Mouse (Mus musculus): ENCODE results near the gene Vrk1. TPM values are rescaled to one million over a fixed set of nuclear protein-coding genes. Genes with fewer than 3 reads are reported as not detected.
A peak's percentile ranks its signal among the peaks of the same experiment; 100 is the strongest.

Vrk1 gene
- 120 and 128 TPM in 2 replicates for total RNA-seq (2017)

DNA sequence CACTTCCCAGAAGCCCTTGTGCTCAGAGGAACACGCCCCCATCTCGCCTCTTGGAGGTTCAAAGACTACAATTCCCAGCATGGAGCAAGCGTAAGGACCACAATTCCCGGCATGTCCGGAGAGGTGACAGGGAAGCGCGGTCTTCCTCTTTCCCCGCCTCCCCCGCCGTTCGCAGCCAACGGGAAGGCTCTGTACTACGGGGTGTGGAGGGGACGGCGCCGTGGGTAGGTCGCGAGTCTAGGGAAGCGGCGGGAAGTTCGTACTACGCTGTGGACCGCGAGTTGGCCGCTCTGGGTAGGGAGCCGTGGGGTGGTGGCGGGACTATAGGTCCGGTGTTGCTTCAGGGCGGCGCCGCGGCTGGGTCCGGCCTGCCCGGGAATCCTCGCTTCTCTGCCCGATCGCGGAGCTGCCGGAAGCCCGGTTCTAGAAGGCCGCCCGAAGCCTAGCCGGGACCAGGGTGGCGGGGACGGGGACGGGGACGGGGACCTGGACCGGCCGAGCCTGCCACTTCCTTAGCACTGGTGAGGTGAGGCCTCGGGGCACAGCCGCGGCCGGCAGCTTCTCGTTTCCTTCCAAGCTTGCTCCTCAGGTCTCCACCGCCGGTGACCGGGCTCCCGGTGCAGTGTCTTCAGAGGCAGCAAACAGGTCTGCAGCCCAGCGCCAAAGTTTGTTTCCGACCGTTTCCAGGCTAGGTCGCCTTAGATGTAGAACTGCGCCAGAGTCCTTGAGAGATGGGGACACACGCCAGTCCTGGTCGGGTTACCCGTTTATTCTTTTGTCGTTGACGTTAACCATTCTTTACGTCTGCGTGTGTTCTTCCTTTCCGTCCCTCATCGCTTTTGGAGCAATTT is at the start of gene Vrk1:
TSS of gene Vrk1 (plus strand) at position 164 of the 851 bp plus-strand sequence.
- peak; percentile 96 for ATAC-seq (ENCODE audit: extremely low read depth, insufficient number of reproducible peaks, low FRiP score, poor library complexity, severe bottlenecking)

DNA sequence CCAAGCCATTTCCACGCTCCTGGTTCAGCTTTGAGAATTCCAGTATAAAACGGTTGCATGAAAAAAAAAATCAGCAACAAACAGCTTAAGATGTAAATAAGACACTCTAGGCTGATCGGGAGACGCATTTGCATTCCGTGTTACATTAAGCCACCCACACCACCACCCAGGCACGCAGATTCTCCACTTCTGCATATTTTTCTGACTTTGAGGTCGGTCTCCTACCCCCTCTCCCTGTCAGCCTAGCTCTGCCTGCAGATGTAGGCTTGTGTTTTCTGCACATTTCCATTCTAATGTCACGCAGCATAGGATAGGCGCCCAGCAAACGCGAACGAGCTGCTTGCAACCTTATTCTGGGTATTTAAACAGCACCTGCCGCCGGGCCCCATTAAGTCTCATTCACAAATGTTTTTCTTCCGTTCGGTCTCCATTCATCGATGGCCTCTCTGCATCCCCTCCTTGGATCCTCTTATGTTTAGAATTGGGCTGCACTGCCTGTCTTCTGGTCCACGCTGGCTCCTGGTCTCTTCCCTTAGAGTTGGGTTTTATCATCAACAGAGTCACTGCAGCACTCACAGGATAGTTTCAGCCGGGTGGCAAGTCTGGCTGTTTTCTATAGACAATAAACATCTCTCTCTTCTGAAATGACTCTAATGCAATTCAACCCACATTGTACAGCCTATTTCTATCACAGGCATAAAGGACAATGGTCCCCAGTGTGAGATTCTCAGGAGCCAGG is 49.3 kb upstream of the Vrk1 start:
- no peak for ATAC-seq (ENCODE audit: extremely low read depth, insufficient number of reproducible peaks, low FRiP score, poor library complexity, severe bottlenecking)

DNA sequence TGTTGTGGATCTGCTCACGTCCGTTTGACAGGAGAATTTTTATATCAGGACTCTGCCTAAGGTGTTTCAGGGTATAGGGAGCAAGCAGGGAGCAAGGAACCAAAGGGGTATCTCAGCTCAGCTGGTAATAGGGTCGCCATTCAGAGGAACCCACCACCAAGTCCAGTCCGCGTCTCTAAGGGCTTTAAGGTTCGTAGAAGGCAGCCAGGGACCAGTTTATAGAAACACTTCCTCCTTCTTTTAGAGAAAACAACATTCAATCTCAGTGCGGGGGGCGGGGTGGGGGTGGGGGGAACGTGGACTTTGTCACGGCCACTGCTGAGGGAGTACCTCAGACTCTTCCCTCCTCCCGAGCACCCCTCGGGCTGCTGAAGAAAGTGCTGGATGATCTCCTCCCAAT is 48.4 kb upstream of the Vrk1 start:
- ATAC-seq (ENCODE audit: extremely low read depth, insufficient number of reproducible peaks, low FRiP score, poor library complexity, severe bottlenecking), result no peak

DNA sequence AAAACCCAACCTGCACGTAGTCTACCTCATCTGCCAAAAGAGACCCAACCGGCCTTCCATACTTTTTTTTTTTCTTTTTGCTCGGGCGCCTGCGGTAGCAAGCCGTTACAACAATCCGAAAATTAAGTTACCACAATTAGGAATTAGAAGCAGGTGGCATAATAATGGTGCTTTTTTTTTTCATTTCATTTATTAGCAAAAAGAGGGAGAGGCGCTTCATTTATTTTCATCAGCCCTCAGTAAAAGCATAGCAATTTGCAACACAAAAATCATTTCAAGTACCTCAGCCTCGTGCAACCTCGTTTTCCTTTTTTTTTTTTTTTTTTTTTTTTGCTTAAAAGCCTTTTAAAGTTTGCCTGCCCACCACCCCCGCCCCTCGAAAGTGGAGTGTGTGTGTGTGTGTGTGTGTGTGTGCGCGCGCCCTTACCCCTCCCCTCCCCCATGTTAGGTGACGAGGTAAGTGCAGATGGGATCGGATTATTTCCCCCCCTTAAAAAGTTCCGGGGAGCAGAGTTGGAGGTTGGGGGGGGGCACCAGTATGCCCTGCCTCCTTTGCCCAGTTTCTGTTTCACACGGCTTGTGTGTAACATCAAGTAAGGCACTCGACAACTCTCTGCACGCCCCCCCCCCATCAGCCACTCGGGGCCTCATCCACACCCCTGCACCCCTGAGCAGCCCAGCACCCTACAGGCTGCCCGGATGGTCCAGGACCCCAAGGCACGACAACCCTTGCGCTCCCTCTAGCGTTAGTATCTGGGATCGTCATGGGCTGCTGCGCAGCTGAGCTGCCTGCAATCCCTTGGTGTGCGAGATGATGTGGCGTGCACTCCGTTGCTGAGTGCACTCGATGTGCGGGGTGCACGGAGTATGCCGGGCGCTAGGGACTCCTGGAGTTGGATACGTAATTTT is 47.7 kb upstream of the Vrk1 start:
- ATAC-seq (ENCODE audit: extremely low read depth, insufficient number of reproducible peaks, low FRiP score, poor library complexity, severe bottlenecking), result peak; percentile 85

DNA sequence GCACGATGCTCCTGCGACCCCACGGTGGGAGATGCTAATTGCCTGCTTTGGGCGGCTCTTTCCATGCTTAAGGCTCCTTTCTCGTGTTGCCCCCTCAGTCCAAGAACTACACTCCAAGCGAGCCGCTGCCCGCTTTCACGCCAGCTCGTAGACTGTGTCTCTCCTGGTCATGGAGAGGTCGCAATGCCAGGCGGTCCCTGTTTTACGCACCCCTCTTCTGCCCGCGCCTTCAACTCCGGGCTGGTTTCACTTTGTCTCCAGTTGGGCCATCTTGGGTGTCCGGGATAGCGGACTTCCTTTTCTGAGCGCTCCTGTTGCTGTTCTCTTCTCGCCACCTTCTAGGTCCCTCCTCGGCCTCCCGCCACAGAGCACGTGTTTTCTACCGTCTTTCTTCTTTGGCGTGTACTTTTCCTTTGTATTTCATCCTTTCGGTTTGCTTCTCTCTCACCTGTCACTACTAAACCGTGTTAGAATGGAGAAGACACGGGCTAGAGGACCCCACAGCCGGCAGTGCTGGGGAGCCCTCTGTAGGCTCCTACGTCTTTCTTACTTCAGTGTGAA is 46.9 kb upstream of the Vrk1 start:
- ATAC-seq (ENCODE audit: extremely low read depth, insufficient number of reproducible peaks, low FRiP score, poor library complexity, severe bottlenecking), result no peak

DNA sequence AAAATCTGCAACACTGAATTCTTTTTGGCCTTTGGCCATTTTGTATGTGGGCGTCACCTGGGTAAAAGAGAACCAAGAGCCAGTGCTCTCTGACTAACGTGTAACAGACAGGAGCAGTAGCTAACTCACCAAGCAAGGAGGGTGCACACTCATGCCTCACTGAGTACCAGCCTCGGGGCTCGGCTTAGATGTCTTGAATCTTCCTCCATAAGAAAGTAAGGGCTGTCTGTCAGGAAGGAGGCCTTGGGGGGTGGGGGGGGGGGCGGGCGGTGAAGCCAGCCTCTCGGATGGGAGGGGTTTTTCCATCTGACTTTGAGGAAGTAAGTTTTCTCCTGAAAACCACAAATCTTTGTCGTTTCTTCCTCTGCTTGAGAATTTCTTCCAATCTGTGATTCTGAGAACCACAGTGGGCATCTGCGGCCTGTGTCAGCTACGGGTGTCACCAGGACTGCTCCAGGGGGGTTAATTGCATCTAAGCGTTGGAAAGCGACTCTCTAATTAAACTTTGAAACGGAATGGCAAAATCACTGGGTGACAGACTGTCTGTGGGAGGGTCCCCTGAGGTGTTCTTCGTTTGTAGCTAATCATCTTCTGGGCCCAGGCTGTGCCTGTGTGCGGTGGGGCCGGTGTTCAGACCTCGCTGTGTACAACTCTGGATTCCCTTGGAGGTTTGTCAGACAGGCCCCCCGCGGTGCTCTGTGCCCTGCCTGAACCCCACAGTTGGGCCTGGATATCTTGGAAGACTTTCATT is 43.0 kb upstream of the Vrk1 start:
- no peak for ATAC-seq (ENCODE audit: extremely low read depth, insufficient number of reproducible peaks, low FRiP score, poor library complexity, severe bottlenecking)

DNA sequence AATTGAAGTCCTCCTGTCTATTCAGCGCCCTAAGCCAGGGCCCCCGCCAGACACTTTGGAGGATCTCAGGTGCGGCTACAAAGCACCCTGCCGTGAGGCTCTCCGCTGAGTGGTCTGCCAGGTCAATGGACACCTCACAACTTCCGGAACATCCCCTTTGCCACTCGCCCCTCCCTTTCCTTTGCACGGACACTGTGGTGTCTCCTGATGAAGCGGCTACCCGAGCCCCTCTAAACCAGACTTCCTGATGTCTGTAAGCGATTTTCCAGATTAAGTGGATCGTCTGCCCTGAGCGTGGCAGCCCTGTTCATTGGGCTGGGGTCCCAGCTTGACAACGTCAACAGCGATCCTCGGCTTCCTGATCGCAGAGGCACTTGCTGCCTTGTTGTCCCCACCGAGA is 42.2 kb upstream of the Vrk1 start:
- no peak for ATAC-seq (ENCODE audit: extremely low read depth, insufficient number of reproducible peaks, low FRiP score, poor library complexity, severe bottlenecking)

DNA sequence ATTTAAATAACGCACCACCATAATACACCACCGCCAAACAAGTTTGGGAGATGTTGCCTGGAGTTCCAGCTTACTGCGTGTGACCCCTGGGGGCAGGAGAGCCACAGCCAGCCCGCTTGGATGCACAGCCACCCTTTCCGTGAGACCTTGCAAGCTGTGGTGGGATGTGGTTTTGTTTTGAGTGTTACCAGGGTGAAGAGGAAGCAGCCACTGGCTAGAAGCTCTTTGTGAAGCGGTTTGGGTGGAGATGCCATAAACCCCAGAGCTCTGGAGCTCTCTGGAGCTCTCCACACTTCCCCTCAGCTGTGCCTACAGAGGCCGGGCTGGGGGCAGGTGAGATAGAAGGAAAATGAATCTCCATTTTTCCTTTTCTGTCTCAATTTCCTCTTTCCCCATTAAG is 38.8 kb upstream of the Vrk1 start:
- ATAC-seq (ENCODE audit: extremely low read depth, insufficient number of reproducible peaks, low FRiP score, poor library complexity, severe bottlenecking), result no peak

DNA sequence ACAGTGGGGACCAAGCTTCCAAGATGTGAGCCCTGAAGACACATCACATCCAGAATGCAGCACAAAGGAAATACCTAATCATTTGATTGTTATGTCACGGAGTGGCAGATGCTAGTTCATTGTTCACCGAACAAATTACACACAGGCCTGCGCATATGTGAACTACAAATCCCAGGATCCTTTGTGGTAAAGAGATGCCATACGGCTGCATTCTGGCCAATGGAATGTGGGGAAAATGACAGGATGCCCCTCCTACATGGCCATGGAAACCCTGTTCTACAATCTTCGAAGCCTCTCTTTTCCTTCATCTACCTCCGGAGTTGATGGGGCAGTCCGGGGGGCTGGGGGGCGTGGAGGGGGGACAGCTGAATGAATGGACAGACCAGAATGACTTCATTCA is 37.4 kb upstream of the Vrk1 start:
- no peak for ATAC-seq (ENCODE audit: extremely low read depth, insufficient number of reproducible peaks, low FRiP score, poor library complexity, severe bottlenecking)

DNA sequence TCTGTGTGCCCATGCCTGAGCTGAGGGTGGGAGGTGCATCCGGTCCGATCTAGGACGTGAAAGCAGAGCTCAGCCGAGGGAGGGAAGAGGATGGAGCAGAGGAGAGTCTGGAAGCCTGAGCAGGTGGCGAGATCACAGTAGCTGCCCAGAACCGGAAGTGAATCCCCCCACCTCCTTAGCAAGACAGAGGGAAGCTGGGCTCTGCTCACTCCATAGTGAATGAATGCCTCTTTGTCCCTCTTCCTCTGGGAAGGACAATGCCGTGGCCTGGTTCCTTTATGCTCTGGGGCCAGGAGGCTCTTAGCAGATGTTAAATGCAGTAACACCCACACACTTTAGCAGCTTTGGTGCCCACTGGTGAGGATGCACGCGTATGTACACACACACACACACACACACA is 36.3 kb upstream of the Vrk1 start:
- ATAC-seq (ENCODE audit: extremely low read depth, insufficient number of reproducible peaks, low FRiP score, poor library complexity, severe bottlenecking), result no peak

DNA sequence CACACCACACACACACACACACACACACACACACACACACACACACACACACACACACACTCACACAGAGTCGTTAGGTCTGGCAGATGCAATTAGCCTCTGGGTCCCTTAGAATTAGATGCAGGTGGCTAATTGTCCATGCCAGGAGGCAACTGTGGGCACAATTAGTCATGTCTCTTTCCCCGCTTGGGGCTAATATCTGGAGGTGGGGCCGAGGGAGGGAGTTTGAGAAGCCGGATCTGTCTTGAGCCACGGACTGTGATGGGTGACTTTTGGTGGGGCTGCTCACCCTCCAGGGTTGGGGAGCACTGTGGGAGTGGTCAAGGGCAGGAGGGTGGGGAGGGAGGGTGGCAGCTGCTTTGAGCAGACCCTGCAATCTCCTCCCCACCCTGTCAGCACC is 35.9 kb upstream of the Vrk1 start:
- ATAC-seq (ENCODE audit: extremely low read depth, insufficient number of reproducible peaks, low FRiP score, poor library complexity, severe bottlenecking), result no peak

DNA sequence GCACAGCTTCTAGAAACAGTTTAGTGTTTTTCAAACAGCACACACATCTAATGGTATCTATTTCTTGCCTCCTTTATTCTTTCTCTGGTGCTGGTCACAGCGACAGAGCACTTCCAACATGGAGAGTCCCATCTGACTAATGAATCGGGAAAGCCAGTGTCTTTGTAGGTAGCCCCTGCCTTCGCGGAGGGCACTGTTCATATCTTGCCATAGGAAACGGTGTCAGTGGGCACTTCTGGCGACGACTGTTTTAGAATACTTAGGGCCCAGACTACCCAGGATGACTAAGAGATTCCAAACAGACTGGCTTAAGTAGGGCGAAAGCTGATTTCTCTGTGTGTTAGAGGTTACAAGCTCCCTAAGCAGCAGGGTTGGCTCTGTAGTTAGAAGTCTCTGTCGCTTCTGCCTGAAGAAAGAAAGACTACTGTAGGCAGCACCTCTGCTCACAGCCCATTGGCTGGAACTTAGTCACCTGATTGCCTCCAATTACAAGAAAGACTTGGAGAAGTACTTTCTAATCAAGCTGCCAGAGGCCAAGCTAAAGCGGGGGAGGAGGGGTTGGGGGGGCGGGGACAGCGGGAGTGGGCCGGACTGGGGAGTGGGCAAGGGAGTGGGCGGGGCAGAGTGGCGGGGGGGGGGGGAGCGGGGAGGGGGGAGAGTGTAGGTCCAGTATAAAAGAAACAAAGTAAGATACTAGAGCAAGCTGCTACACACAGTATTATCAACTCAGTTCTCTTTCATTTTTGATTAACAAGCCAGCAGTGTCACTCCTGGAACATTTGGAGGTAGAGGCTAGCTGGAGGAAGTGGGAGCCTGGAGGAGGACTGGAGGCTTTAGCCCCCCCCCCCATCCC is 28.7 kb upstream of the Vrk1 start:
- ATAC-seq (ENCODE audit: extremely low read depth, insufficient number of reproducible peaks, low FRiP score, poor library complexity, severe bottlenecking), result no peak

DNA sequence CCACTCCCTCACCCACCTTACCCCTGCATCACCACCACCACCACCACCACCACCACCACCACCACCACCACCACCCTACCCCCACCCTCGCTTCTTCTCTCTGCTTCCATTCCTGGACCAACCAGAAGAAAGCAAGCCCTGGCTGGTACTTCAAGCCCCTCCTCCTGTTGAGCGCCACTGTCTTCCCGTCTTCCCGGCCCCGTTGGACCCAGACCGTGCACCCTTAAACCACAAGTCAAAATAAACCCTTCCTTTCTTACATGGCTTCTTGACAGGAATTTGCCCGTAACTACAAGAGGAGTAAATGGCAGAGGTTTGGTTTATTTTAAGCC is 28.1 kb upstream of the Vrk1 start:
- ATAC-seq (ENCODE audit: extremely low read depth, insufficient number of reproducible peaks, low FRiP score, poor library complexity, severe bottlenecking), result no peak

DNA sequence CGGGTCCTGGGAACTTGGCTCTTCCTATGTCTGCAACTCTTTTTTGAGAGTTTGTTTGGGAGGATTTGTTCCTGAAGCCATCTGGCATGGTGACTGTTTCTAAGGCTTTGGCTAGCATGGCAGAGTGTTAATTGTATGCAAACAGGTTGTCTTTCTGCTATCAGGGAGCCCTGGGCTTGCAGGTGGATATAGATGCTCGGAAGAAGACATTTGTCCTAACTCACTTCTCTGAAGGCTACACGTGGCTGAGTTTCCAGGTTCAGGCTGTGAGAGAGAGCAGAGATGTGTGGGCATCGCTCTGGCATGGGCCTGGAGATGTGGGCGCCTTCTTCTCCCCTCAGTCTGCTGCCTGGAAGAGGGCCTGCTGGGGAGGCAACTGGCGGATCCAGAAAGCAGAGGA is 27.4 kb upstream of the Vrk1 start:
- ATAC-seq (ENCODE audit: extremely low read depth, insufficient number of reproducible peaks, low FRiP score, poor library complexity, severe bottlenecking), result no peak

DNA sequence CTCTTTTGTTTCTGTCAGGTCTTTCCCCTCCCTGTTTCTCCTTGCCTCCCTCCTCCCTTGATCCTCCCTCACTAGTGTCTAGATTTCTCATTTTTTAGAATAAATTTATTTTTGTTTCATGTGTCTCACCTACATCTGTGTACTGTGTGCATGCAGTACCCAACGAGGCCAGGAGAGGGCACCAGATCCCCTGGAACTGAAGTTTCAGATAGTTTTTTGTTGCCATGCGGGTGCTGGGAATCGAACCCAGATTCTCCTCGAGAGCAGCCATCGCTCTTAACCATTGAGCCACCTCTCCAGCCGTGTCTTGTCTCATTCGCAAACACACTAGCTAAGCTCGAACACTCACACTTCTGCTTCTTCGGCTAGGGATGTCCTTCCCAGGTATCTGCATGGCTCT is 26.5 kb upstream of the Vrk1 start:
- no peak for ATAC-seq (ENCODE audit: extremely low read depth, insufficient number of reproducible peaks, low FRiP score, poor library complexity, severe bottlenecking)

DNA sequence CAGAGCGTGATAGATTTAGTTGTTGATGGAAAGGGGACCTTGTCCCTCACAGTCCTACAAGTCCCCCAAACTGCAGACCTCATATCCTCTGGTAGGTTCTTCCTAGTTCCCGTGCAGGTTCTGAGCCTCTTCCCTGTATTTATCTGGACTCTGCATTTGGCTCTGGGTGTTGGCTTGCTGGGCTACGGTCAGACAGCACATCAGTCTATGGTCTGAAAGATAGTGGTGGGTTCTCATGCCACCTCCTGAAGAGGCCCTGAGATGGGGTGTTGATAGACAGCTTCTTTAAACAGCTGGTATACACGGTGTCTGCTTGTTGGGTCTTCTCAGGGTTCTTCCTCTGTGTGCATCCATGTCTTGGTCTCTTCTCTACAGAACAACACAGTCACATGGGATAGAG is 21.6 kb upstream of the Vrk1 start:
- ATAC-seq (ENCODE audit: extremely low read depth, insufficient number of reproducible peaks, low FRiP score, poor library complexity, severe bottlenecking), result no peak

DNA sequence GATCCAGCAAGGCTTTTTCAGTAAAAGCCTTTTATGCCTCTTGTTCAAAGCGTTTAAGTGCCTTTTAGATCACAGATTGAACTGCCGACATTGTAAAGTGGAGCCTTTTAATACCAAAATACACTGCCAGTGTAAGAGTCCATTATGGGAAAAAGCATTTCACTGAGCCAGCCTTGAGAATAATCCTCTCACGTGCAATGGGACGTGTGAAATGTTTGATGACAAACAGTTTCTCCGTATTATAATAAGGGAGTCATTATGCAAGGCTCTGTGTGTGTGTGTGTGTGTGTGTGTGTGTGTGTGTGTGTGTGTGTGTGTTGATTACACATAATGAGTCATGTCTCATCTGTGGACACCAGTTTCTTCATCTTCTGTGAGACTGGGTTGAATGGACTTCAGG is 17.3 kb upstream of the Vrk1 start:
- no peak for ATAC-seq (ENCODE audit: extremely low read depth, insufficient number of reproducible peaks, low FRiP score, poor library complexity, severe bottlenecking)

DNA sequence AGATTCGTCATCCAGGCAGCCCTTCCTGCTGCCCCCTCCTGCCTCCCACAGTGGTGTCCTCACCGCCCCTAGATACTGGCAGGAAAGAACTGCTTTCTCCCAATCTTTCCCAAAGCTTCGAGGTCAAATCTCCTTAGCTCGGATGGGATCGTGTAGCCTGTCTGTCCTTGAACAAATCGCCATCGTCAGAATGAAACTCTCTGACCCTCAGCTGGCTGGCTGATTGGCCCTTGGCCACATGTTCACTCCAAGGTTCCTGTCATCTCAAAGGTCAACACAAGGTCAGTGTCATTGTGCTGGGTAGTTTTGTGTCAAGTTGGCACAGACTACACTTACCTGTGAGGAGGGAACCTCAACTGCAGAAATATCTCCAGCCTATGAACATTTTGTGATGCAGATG is 16.7 kb upstream of the Vrk1 start:
- no peak for ATAC-seq (ENCODE audit: extremely low read depth, insufficient number of reproducible peaks, low FRiP score, poor library complexity, severe bottlenecking)
